Mouse (Mus musculus): ENCODE results near the gene Scamp1.

Scamp1 gene

DNA sequence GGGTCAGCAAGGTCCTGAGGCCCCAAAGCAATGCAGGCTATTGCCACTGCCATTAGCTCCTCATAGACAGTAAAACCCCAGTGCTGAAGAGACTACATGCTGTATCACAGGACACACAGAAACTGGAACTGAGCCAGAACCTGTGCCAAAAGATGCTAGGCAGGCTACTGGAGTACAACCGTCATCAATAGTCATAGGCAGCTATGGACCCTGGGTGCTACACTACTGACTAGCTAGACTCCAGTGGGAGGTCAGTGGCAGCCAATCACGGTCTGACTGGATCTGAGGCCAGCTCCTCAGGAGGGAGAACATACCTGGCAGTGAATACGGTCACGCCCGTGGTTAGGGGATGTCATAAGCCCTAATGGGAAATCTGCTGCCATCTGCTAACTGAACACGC is 14.4 kb downstream of the Scamp1 start:
- no peak for DNase-seq (ENCODE audit: low spot score)

DNA sequence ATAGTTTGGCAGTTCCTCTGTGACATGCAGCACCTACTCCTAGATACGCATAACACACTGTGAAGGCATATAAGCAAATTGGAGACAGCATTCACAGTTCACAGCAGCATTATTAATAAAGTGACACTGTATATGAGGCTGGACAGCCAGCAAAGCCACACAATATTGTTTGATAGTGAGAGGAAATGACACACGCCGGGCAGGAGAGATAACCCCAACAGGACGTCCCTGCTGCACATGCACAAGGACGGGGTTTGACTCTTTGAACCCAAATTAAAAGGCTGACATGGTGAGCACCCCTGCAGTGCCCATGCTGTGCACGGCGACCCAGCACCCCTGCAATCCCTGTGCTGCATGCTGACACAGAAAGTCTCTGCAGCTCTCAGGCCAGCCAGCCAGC is 17.5 kb downstream of the Scamp1 start:
- DNase-seq (ENCODE audit: low spot score), result no peak

- DNase-seq (ENCODE audit: low spot score), result no peak
Observed at GRCm38 (mm10) chr13:94267190-94267589, 18.5 kb downstream of the Scamp1 start.

GRCm38 (mm10) chr13:94266530-94266929 is 19.1 kb downstream of the Scamp1 start:
- no peak for DNase-seq (ENCODE audit: low spot score)

GRCm38 (mm10) chr13:94265291-94265690 is 20.4 kb downstream of the Scamp1 start:
- DNase-seq (ENCODE audit: low spot score), result no peak

- DNase-seq (ENCODE audit: low spot score), result no peak
Observed at GRCm38 (mm10) chr13:94263943-94264342, 21.7 kb downstream of the Scamp1 start.

DNA sequence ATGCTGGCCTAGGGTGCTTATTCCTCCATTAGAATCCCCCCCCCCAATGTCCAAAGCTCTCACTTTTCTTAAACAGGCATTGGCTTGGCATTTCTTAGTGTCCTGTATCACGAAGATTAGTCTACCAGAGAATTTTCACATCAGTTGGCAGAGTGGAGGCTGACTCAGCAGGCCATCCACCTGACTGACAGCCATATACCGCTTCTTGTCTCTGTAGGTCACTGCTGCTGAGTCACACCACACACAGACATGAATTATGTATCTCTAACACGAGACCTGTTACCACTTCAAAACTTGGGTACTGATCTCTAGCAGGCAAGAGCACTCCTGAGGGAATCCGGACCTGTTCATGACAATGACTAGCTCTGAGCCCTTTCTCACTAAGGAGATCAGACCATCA is 23.1 kb downstream of the Scamp1 start:
- DNase-seq (ENCODE audit: low spot score), result no peak

GRCm38 (mm10) chr13:94261624-94262023 is 24.0 kb downstream of the Scamp1 start:
- DNase-seq (ENCODE audit: low spot score), result no peak

- DNase-seq (ENCODE audit: low spot score), result no peak
Observed at GRCm38 (mm10) chr13:94260961-94261360, 24.7 kb downstream of the Scamp1 start.

DNA sequence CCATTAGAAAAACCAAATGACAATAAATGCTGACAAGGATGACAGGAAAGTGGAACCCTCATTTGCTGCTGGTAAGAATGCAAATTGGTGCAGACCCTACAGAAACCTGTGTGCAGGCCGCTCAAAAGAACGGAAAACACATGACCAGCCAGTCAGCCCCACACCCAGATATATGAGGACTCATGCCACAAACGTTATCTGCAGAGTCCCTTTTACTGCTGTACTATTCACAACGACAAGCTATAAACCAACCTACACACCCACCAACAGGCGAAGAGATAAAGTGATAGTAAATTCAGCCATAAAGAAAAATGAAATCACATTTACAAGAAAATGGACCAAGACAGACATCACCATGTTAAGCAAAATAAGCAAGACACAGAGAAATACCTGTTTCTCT is 26.4 kb downstream of the Scamp1 start:
- DNase-seq (ENCODE audit: low spot score), result no peak

DNA sequence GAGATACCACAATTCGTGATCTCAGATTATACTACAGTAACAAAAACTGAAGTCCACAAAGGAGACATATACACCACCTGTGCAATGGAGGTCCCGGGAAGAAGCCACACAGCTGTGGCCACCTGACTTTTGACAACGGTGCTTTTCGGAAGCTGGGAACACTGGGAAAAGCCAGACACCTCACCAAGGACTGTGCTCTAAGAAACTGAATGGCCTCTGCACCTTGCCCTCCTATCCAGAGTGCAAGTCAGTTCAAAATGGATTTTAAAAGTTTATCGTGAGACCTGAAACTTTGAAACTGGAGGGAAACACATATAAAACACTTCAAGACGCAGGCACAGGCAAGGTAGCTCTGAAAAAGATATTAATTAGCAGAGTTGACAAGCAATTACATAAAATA is 27.1 kb downstream of the Scamp1 start:
- no peak for DNase-seq (ENCODE audit: low spot score)

GRCm38 (mm10) chr13:94257711-94258110 is 27.9 kb downstream of the Scamp1 start:
- DNase-seq (ENCODE audit: low spot score), result no peak

GRCm38 (mm10) chr13:94255176-94255575 is 30.5 kb downstream of the Scamp1 start:
- no peak for DNase-seq (ENCODE audit: low spot score)

DNA sequence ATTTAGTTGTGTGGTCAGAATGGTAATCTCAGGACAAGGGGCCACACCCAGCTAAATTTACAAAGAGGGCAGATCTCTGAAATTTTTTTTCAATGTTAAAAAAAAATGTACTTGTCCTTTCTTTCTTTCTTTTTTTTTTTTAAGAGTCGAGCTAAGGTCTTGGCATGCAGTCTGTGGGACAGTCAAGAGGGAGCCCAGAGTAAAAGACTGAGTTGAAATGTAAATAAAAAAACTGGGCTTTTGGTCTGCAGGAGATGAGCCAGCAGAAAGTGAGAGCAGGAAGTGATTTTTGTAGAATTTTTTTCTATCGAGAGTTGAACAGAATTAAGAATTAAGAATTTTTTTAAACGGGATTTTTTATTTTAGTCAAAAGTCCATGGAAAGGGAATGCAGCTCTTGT is 31.4 kb downstream of the Scamp1 start:
- no peak for DNase-seq (ENCODE audit: low spot score)

GRCm38 (mm10) chr13:94253052-94253451 is 32.6 kb downstream of the Scamp1 start:
- no peak for DNase-seq (ENCODE audit: low spot score)

DNA sequence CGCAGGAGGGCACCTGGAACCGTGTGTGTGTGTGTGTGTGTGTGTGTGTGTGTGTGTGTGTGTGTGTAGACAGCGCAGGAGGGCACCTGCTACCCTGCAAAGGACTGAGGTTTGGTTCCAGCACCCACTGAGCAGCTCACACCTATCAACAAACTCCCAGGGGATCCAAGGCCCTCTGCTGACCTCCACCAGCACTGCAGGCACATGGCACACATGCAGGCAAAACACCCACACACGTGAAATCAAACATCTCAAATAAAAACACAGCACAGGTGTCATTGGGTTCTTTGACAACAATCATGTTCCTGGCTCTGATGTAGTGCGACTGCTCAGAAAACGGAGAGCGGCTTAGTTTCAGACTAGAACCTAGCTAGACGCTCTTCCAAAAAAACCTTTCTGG is 34.9 kb downstream of the Scamp1 start:
- DNase-seq (ENCODE audit: low spot score), result no peak

GRCm38 (mm10) chr13:94250188-94250587 is 35.5 kb downstream of the Scamp1 start:
- no peak for DNase-seq (ENCODE audit: low spot score)

DNA sequence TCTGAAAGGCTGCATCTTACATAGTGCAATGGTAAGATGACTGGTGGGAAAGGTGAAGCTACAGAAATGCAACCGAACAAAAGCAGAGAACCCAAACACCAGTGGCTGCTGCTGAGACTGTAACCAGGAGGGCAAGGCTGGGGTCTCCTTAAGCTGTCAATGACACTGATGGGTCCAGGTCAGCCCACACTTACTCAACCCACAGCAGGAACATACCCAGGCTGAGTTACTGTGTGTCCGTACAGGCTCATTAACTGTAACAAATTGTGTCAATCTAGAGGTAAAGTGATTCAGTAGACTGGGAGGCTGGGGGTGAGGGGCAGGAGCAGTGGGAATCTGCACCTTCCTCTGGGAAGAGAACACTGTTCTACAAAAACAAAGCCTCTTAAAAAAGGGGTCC is 42.8 kb downstream of the Scamp1 start:
- DNase-seq (ENCODE audit: low spot score), result no peak

DNA sequence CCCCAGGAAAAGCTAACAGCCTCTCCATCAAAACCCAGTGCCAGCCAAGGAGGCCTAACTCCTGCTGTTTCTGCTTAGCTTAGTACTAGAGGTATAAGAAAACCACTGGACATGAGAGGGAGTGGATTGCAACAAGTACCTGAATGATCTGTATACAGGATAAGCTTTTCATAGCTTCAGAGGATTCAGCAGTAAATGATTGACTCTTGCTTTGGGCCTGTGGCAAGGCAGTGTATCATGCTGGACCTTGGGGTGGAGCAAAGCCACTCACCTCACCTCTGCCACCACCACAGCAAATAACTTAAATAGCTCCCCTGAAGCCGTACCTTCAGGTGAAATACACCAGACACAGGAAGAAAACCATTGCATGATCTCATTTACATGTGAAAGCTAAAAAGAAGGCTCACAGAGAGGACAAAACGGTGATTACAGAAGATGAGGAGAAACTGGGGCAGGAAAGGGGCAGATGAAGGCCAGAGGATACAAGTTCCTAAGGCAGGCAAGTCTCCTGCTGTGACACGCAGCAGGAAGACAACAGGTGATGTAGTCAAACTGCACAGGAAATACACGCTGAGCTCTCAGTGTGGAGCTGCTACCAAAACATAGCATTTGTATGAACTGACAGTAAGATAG is 43.6 kb downstream of the Scamp1 start:
- DNase-seq (ENCODE audit: low spot score), result no peak

DNA sequence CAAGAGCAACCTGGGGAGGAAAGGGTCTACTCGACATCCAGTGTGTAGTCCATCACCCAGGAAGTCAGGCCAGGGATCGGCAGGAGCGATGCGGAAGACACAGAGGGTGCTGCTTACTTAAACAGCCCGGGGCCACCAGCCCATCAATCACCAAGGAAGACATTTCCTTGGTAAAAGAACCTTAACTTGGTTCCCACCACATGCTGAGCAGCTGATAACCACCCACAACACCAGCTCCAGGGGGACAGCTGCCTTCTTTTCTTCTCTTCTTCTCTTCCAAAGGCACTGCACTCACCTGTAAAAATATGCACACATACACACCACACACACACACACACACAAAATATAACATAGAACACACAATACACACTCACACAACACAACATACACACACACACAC is 44.8 kb downstream of the Scamp1 start:
- no peak for DNase-seq (ENCODE audit: low spot score)

- DNase-seq (ENCODE audit: low spot score), result no peak
Observed at GRCm38 (mm10) chr13:94240111-94240510, 45.5 kb downstream of the Scamp1 start.

- DNase-seq (ENCODE audit: low spot score), result no peak
Observed at GRCm38 (mm10) chr13:94239488-94239887, 46.2 kb downstream of the Scamp1 start.

GRCm38 (mm10) chr13:94231871-94232270 is 53.8 kb downstream of the Scamp1 start:
- no peak for DNase-seq (ENCODE audit: low spot score)
